Mouse (Mus musculus) telencephalon, adult 2 months (tissue): ENCODE data around the gene Krtap29-1.

Experiments used
- DNase-seq: peaks from one replicate; pipeline ENCODE4 v3.0.0-alpha.2; 2011; ENCODE audit warnings: low read depth, low spot score

Gene Krtap29-1

DNA sequence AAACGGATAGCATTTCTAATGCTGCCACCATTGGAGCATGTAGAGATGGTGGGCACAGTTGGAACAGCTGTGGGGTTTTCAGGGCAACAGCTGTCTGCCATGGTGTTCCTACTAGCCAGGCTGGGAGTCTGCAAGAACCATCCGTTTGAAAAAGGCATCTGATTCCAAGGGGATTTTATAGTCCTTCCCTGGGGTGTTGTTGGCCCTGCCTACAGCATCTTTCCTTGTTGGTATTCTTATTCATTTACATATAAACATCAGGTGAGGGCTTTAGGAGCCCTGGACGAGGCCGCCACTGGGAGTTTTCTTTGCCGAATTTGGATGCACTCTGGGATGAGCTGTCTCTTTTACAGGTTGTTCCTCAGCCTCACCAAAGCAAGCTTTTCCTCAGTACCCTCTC, at the start of gene Krtap29-1:
TSS of gene Krtap29-1 (minus strand) at position 101 of the 400 bp plus-strand sequence.
- DNase-seq = no peak

DNA sequence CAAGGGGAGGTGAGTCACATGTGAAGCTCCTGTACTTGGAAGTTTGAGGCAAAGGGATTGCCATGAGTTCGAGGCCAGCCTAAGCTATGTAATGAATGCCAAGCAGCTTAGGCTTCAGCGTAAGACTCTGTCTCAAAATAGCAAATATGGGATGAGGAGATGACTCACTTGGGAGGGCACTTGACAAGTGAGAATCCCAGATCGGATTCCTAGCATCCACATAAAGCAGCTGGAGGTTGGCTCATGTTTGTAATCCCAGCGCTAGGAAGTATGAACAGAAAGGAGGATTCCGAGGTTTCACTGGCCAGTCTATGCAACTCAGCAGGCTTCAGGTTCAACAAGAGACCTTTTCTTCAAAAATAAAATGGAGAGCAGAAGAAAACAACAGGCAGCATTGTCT, 42.6 kb upstream of the Krtap29-1 start:
- no peak for DNase-seq

DNA sequence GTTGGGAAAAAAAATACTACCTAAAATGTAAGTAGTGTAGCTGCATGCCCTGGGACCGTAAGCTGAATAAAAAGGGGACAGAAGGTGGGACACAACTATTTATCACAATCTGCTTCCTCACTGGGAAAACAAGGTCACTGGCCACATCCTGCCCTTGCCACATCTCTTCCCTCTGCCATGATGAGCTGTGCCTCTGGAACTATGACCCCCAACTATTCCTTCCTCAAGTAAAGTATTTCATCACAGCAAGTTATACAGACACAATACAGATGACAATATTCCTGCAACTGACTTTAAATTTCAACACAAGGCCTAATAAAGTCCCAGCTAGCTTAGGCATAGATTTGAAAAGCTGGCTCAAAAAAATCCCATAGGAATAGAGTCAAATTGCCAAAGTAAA, 40.6 kb upstream of the Krtap29-1 start:
- DNase-seq = no peak

DNA sequence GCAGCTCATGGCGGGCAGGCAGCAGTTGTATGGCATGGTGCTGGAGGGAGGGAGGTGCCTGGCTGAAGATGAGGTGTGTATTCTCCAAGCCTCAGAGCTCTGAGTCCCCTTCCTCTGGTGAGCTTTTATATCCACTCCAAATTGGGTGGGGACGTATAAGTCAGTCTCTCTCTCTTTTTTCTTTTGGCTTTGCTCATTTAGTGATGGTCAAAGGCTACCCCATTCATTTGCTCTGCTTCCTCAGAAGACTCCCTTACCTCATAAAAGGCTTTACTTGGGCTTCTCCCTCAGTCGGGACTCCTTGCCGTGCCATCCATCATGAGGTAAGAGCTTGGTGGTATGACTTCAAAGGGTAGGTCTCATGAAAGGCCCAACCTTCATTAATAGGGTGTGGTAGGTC, 37.3 kb upstream of the Krtap29-1 start, which contains the start of gene Krt33a:
TSS of gene Krt33a (minus strand) at position 101 of the 400 bp plus-strand sequence.
- no peak for DNase-seq

DNA sequence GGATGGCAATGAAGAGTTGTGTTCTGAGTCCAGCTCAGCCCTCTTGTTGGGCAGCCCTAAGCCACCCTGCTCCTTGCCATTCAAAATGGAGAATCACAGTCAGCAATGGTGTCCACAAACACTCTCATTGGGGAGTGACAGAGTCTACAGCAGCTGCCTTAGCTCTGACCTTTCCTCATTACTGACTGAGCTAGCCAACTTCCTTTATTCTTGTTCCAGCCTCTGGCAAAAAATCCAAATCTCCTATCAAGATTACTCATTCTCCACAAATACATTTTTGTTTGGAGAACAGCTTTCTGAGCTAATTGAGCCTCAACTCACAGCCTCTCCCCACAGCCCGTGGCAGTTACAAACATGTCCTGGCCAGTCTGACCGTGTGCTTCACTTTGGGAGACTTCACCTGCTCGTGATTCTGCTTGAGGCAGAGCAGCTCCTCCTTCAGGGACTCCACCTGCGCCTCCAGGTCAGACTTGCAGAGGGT, 34.9 kb upstream of the Krtap29-1 start:
- DNase-seq = no peak

DNA sequence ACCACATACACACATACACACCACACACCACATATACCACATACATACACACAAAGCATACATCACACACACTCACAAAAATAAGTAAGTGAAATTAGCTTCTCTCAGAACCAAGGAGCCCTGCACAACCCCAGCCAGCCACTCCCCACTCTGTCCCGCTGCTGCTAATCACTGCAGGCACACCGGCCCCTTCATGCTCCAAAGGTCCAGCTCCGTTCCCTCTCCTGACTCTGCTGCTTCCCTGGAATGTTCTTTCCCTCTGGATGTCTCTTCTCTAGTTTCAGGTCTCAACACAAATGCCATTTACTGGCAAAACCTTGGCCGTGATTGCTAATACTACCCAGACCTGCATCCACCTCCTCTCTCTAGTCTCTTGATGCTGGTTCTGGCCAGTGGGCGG, 31.8 kb upstream of the Krtap29-1 start:
- no peak for DNase-seq

DNA sequence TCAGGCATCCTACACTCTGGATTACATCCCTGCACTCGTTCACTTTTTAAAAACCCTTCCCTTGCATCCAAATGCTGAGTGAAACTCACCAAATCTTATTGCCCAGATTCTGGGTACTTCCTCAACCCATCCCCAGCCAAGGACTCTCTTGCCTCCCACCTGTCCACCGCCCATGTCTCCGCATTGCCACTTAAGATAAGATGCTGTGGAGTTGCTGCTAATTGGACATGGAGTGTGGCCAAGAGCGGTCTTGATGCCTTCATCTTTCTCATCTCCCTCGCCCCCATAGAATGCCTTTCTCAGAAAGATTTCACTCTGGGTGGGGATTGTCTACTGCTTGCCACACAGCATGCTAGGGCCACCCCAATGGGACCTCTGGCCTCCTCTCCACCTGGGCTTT, 29.5 kb upstream of the Krtap29-1 start:
- no peak for DNase-seq

DNA sequence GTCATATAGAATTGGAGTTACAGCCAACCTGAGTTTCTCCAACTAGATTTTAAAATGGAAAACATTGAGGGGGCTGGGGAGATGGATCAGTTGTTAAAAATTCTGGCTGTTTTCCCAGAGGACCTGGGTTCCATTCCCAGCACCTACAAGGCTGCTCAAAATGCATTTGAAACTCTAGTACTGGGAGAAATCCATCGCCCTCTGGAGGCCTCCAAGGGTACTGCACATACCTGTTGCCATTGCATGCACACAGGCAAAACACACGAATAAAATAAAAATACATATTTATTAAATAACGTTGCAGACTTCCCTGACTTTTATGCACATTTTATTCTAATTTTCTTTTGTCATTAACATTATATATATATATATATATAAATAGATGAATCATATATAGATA, 27.8 kb upstream of the Krtap29-1 start:
- DNase-seq = no peak

DNA sequence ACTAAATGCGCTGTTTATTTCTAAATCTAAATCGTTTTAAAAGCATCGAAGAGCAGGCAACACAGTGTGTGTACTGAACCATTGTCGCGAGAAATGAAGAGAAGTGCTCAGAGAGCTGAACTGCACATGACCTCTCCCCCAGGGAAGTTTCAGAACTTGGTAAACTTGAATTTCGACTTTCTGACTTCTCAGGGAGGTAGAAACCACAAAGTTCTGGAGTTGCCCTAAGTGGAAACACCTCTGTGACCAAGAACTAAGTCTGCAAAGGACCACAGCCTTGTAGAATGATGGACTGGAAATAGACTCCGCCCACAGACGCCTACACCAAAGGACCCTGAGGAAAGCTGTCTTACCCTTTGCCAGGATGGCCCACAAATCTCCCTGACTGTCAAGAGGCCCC, 27.1 kb upstream of the Krtap29-1 start:
- DNase-seq = no peak

DNA sequence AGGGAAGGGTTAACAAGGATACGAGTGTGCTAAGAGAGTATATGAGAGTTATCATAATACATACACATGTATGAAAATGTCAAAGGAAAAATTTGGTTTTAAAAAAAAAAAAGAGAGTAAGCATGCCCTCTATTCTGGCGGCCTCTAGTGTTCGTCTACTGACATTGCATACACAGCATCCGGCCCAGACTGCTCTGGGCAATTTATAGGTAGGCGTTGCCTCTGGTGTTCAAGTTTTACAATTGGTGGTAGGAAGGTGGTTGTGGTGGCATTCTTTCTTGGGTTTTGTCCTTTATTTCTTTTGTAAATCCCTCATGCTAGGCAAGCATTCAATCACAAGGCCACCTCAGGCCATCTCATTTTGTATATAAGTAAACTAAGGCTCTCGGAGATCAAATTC, 26.0 kb upstream of the Krtap29-1 start:
- DNase-seq = no peak

DNA sequence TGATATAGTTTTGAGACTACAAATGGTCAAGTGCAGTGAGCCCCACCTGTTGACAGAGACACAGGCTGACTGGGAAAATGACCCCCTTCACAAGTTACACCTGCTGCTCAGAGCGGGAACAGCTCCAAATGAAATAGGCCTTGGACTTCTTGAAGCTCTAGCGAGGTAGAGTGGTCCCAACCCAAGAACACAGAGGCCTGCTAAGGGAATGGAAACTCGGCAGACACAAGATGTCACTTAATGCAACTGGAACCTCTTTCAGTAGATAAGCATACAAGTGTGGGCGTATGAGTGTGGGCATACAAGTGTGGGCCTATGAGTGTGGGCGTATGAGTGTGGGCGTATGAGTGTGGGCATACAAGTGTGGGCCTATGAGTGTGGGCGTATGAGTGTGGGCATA, 20.2 kb upstream of the Krtap29-1 start:
- DNase-seq = no peak

DNA sequence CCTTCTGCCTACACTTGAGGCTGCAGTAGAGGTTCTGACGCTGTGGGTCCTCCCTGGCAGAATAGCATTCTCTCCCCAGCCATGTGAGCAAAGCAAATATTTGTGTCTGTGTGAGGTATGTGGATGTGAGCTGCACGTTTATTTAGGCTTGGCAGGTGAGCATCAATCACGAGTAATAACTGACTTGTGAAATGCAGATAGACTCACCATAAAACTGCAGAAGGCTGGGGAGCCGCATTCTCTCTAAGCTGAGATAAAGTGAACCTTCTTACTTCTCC, 15.5 kb upstream of the Krtap29-1 start:
- no peak for DNase-seq

DNA sequence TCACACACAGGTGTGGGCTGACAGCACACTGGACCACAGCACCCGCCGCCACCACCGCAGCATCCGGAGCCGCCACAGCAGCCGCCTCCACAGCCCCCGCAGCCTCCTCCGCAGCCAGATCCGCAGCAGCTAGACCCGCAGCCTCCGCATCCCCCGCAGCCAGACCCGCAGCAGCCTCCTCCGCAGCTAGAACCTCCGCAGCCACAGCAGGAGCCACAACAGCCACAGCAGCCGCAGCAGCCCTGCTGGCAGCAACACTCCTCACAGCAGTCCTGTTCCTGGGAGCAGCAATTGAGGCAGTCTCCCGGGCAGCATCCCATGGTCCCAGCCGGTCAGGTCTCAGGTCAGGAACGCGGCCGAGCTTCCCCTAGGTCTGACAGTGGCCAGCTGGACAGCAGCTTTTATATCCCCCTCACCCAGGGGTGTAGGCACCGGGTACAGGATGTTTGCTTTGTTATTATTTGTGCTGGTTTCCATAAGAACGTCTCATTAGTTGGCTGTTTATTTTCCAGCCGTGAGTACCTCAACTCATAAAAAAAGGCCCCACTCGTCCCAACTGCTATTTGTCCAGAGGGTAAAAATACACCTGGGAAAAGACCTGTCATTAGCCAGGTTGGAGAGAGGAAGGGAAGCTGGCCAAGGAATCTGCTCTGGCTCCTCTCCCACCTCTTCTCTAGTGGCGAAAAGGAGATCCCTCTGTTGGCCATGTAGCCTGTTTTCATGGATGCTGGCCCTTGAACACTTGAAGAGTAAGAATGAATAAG, 14.9 kb upstream of the Krtap29-1 start, which contains the start of gene Krtap17-1:
TSS of gene Krtap17-1 (minus strand) at position 375 of the 764 bp plus-strand sequence.
- no peak for DNase-seq

DNA sequence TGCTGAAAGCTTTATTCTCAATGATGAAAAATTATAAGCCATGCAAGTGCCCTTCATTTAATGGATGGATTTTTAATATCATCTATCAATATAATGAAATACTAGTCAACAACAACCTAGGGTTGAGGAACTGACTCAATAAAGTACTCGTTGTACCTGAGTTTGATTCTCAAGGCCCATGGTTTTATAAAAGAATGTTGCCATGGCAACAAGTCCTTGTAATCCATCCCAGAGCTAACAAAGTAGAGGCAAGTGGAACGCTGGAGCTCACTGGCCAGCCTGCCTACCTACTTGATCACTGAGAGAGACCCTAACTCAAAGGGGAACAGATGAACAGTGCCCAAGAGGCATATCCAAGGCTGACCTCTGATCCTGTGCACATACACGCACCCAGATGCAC, 11.7 kb upstream of the Krtap29-1 start:
- no peak for DNase-seq

DNA sequence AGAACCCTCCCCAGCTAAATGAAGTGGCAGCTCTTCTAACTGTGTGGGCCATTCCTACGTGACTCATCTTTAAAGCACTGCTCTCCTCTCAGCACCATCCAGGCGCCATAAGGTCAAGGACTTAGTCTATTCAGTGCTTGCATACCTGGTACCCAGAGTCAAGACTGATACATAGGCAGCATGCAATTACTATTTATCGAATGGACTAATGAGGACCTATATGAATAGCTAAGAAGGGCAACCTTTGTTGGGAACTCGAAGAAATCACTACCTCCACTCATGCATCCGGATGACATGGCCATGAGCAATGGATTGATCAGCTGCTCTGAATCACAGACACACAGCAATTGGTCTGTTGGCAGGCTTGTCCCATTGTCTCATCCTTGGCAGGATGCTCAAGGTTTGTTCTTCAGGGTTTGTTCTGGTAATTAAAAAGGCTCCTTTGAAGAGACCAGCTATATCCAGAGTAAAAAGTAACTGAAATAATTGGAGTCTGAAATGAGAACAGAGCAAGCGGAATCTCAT, 11.1 kb upstream of the Krtap29-1 start:
- no peak for DNase-seq

DNA sequence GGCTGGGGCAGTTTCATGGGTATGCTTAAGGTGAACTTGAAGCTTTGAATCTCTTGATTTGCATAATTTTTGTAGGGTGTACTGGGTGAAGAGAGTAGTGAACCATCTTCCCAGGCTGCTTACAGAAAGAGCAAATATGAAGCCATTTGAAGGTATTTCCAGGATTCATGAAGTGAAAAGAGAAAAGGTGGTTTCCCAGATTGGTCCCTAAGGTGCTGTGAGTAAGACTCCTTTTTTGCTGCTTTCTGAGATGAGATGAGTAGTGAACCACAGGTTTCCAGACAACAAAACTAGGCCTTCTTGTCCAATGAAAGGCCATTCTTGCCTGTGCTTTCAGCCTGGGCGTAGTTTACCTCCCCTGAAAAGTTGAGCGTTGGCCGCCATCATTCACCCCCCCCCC, 9.7 kb upstream of the Krtap29-1 start:
- DNase-seq = no peak

DNA sequence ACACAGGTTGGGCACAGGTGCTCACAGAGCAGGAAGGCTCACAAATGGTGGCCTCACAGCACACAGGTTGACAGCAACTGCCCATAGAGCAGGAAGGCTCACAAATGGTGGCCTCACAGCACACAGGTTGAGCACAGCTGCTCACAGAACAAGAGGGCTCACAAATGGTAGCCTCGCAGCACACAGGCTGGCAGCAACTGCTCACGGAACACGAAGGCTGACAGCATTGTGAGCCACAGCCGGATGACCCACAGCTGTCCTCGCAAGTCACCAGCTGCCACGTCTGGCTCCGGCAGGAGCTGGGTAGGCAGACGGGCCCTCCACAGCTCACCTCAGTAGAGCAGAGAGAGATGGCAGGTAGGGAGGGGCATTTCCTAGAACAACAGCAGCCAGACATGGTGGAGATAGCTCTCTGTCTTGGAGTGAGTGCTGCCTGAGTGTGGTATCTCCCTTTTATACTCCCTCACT, 7.4 kb upstream of the Krtap29-1 start, which contains the start of gene Krtap16-1:
TSS of gene Krtap16-1 (minus strand) at position 418 of the 468 bp plus-strand sequence.
- no peak for DNase-seq

DNA sequence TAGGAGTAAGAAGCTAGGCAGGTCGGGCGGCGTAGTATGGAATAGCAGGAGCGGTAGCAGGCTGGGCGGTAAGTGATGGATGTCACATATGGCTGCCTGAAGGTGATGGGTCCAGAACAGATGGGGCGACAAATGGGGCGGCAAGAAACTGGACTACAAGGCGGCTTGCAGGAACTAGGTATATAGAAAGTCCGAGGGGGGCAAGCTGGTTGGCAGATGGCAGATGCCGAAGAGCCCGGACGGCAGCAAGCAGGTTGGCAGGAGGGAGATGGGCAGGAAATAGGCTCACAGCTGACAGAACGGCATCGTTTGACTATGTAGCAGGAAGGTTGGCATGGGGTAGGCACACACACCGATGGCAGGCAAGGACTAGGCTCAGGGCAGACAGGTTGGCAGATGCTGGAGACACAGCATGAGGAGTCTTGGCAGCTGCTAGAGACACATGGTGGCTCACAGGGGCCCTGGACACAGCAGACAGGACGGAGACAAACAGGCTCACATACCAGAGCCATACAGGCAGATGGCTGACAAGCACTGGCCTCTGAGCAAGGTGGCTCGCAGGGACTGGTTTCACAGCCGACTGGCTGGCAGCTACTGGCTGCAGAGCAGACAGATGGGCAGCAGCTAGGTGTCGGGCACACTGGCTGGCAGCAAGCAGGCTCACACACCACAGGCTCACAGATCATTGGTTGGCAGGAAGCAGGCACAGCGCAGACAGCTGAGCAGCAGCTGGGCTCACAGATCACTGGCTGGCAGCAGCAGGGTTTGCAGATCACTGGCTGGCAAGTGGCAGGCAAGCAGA, 6.6 kb upstream of the Krtap29-1 start:
- DNase-seq = peak; percentile 49

DNA sequence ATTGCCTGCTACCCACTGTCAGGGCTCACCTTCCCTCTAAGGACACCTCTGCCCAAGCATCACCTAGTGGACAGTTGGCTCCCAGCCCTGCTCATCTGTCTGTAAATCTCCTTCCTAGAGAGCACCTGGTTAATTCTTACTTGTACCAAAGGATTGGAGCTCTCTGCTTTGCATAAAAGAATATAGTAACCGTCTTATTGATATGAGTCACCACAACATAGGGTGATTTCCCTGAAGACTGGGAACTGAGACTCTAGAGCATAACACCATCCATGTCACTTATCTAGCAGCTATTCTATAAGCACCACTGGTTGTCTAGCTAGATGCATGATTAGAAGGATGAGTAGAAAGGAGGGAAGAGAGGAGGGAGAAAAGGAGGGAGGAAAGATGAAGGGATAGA, 4.6 kb upstream of the Krtap29-1 start:
- no peak for DNase-seq

DNA sequence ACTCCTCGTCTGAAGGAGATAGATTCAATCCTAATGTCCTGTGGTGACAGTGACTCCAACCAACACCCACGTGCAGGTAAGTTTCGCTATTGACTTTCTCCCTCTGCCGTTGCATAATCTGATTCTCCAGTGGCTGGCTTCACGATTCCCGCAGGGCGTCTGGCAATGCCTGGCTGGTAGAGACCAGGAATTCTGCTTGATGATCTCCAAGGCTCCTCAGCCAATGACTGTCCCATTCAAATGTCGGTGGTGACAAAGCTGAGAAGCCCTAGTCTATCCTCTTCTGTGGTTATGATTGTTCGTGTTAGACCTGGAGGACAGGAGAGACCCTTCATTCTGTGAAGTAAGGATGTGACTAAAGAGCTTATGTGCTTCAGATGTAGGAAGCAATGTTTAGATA, 3.9 kb upstream of the Krtap29-1 start:
- no peak for DNase-seq

DNA sequence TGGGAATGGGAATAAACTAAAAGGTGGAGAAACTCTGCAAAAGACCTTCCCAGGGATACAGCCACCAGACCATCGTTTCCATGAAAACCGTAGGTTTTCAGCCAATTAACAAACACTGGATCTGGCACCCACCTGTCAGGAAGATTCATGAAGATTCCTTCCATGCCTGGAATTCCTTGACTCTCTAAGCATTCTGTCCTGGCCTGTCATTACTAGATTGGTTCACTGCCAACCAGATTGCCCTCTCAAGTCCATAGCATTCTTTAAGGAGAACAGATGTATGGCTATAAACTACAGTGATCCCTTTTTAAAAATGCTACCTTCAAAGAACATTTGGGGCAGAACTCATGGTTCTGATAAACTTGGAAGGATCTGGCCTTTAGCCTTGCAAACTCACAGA, 12.9 kb downstream of the Krtap29-1 start:
- no peak for DNase-seq

DNA sequence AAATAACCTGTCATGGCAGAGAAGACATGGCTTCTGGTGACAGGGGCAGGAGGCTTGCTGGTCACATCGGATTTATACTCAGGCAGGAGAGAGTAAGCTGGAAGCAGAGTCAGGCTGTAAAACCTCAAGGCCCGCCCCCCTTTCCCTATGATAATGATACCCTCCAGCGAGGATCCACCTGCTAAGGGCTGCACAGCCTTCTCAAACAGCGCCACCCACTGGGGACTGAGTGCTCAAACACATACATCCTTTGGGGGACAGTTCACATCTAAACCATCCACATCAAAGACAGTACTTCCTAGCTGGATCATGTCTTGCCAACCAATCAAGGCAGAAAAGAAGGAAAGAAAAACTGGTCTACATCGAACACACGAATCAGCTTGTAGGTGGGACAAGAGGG, 14.6 kb downstream of the Krtap29-1 start:
- DNase-seq = no peak

DNA sequence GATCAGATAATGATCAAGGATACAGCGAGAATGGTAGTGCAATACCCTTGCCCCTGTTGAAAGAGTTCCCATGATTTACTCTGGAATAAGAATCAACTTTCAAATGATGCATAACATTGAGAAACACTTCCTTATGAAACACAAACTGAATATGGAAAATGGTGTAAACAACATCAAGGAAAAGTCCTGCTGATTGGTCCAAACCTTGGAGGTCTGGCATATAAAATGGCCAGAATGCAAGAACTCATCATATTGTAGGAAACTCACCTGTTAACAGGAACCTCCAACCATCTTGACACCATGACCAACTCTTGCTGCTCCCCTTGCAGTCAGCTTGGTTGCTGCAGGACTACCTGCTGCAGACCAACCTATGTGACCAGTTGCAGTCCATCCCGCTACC, 30.7 kb downstream of the Krtap29-1 start, which contains the start of gene Krtap9-5:
TSS of gene Krtap9-5 (plus strand) at position 301 of the 400 bp plus-strand sequence.
- DNase-seq = no peak
